Mouse (Mus musculus): ENCODE measurements around the gene Fam90a1b. TPM values are rescaled to one million over a fixed set of nuclear protein-coding genes. Genes with fewer than 3 reads are reported as not detected.

Gene Fam90a1b
- not detected for polyA plus RNA-seq (2014; fragmentation: Illumina TruSeq; extraction: RNeasy Lipid Tissue Mini Kit (QIAGEN cat#74804); ENCODE audit: low read depth, low replicate concordance)

GRCm38 (mm10) chrX:94366670-94367241 lies at the start of gene Fam90a1b, which contains the start of gene Apoo:
TSS of gene Fam90a1b (minus strand) at chrX:94366777.
TSS of gene Apoo (plus strand) at chrX:94367117.

Other genes with a start within 250 kb of the Fam90a1b start
- 13.6 TPM for gene Zfx, start 243.1 kb downstream of the Fam90a1b start, polyA plus RNA-seq (2014; fragmentation: Illumina TruSeq; extraction: RNeasy Lipid Tissue Mini Kit (QIAGEN cat#74804); ENCODE audit: low read depth, low replicate concordance)
- 155 TPM for gene Eif2s3x, start 153.9 kb downstream of the Fam90a1b start, polyA plus RNA-seq (2014; fragmentation: Illumina TruSeq; extraction: RNeasy Lipid Tissue Mini Kit (QIAGEN cat#74804); ENCODE audit: low read depth, low replicate concordance)
- gene Klhl15, start 132.2 kb downstream of the Fam90a1b start, polyA plus RNA-seq (2014; fragmentation: Illumina TruSeq; extraction: RNeasy Lipid Tissue Mini Kit (QIAGEN cat#74804); ENCODE audit: low read depth, low replicate concordance) = 4.3 TPM
- 135 TPM for gene Apoo, start 340 bp upstream of the Fam90a1b start, polyA plus RNA-seq (2014; fragmentation: Illumina TruSeq; extraction: RNeasy Lipid Tissue Mini Kit (QIAGEN cat#74804); ENCODE audit: low read depth, low replicate concordance)
- 18.0 TPM for gene Maged1, start 175.4 kb upstream of the Fam90a1b start, polyA plus RNA-seq (2014; fragmentation: Illumina TruSeq; extraction: RNeasy Lipid Tissue Mini Kit (QIAGEN cat#74804); ENCODE audit: low read depth, low replicate concordance)

Data from liver, adult 10 weeks (tissue).